Mouse (Mus musculus): Measurements from ENCODE around the gene Ppm1l.

Ppm1l gene

GRCm38 (mm10) chr3:69316391-69317195 lies at the start of gene Ppm1l:
TSS of gene Ppm1l (plus strand) at chr3:69316861.
- DNase-seq: peak; percentile 91

- DNase-seq: no peak
Observed at GRCm38 (mm10) chr3:69271812-69272211, 44.8 kb upstream of the Ppm1l start.

GRCm38 (mm10) chr3:69274018-69274663 lies 42.5 kb upstream of the Ppm1l start:
- no peak for DNase-seq

- peak; percentile 18 for DNase-seq
Observed at GRCm38 (mm10) chr3:69274664-69275312, 41.9 kb upstream of the Ppm1l start.

- no peak for DNase-seq
Observed at GRCm38 (mm10) chr3:69278648-69279047, 38.0 kb upstream of the Ppm1l start.

GRCm38 (mm10) chr3:69282406-69282805 lies 34.3 kb upstream of the Ppm1l start:
- DNase-seq: no peak

- DNase-seq: no peak
Observed at GRCm38 (mm10) chr3:69283085-69283847, 33.4 kb upstream of the Ppm1l start.

- peak; percentile 36 for DNase-seq
Observed at GRCm38 (mm10) chr3:69289833-69290232, 26.8 kb upstream of the Ppm1l start.

- DNase-seq: peak; percentile 65
Observed at GRCm38 (mm10) chr3:69290294-69290693, 26.4 kb upstream of the Ppm1l start.

GRCm38 (mm10) chr3:69290844-69291243 lies 25.8 kb upstream of the Ppm1l start:
- no peak for DNase-seq

GRCm38 (mm10) chr3:69292628-69293027 lies 24.0 kb upstream of the Ppm1l start:
- no peak for DNase-seq

GRCm38 (mm10) chr3:69296270-69296669 lies 20.4 kb upstream of the Ppm1l start:
- no peak for DNase-seq

- no peak for DNase-seq
Observed at GRCm38 (mm10) chr3:69300121-69300520, 16.5 kb upstream of the Ppm1l start.

GRCm38 (mm10) chr3:69315810-69316390 lies 761 bp upstream of the Ppm1l start:
- no peak for DNase-seq

GRCm38 (mm10) chr3:69317251-69318125 lies 827 bp downstream of the Ppm1l start:
- no peak for DNase-seq

GRCm38 (mm10) chr3:69318131-69318951 lies 1.7 kb downstream of the Ppm1l start:
- DNase-seq: peak; percentile 32

- no peak for DNase-seq
Observed at GRCm38 (mm10) chr3:69319061-69319720, 2.5 kb downstream of the Ppm1l start.

GRCm38 (mm10) chr3:69323982-69324381 lies 7.3 kb downstream of the Ppm1l start:
- no peak for DNase-seq

- no peak for DNase-seq
Observed at GRCm38 (mm10) chr3:69329910-69330309, 13.2 kb downstream of the Ppm1l start.

- no peak for DNase-seq
Observed at GRCm38 (mm10) chr3:69333819-69334218, 17.2 kb downstream of the Ppm1l start.

All from right cerebral cortex, postnatal 14 days (tissue).